Mouse (Mus musculus) testis, adult 2 months (tissue): Measurements from ENCODE around the gene Uncx.

Experiments used
- CTCF ChIP-seq: fragments of 200-500 bp; IDR thresholded peaks from 2 replicates; pipeline ENCODE4 v1.5.1; 2012; ENCODE audit warnings: low read depth, mild to moderate bottlenecking, inconsistent platforms, low read length, moderate library complexity; ENCODE audit not compliant: control insufficient read depth, insufficient read depth, insufficient replicate concordance
- POLR2A ChIP-seq: fragments of 200-500 bp; IDR thresholded peaks from 2 replicates; pipeline ENCODE4 v1.6.1; 2012; ENCODE audit warnings: low read depth, mild to moderate bottlenecking, inconsistent platforms, low read length, moderate library complexity; ENCODE audit not compliant: control insufficient read depth

- TF ChIP-seq POLR2A (no peak), CTCF (no peak)
Measured at GRCm38 (mm10) chr5:139584971-139585747, 41.9 kb downstream of the Uncx start.
